Mouse (Mus musculus): Measurements from ENCODE around the gene Lrrc17. TPM values are rescaled to one million over a fixed set of nuclear protein-coding genes. Genes with fewer than 3 reads are reported as not detected.

The Lrrc17 gene
- total RNA-seq, 2 experiments from 2014 or later = 59.6 to 70.9 TPM

- no peak for DNase-seq (ENCODE audit: low spot score in 2 of 2)
Observed at GRCm38 (mm10) chr5:21532126-21532525, 11.2 kb upstream of the Lrrc17 start.

GRCm38 (mm10) chr5:21532921-21533320 is 10.4 kb upstream of the Lrrc17 start:
- DNase-seq (ENCODE audit: low spot score in 2 of 2) = peak in 1 of 2 experiments; percentile 32

- no peak for DNase-seq (ENCODE audit: low spot score in 2 of 2)
Observed at GRCm38 (mm10) chr5:21542226-21542625, 1.1 kb upstream of the Lrrc17 start.

GRCm38 (mm10) chr5:21544821-21545220 is 1.5 kb downstream of the Lrrc17 start:
- peak in 1 of 2 experiments; percentile 57 for DNase-seq (ENCODE audit: low spot score in 2 of 2)

- no peak for DNase-seq (ENCODE audit: low spot score in 2 of 2)
Observed at GRCm38 (mm10) chr5:21545227-21545626, 1.9 kb downstream of the Lrrc17 start.

- peak in 1 of 2 experiments; percentile 26 for DNase-seq (ENCODE audit: low spot score in 2 of 2)
Observed at GRCm38 (mm10) chr5:21545786-21546185, 2.4 kb downstream of the Lrrc17 start.

GRCm38 (mm10) chr5:21547005-21547404 is 3.6 kb downstream of the Lrrc17 start:
- DNase-seq (ENCODE audit: low spot score in 2 of 2) = no peak

- DNase-seq (ENCODE audit: low spot score in 2 of 2) = no peak
Observed at GRCm38 (mm10) chr5:21553685-21554084, 10.3 kb downstream of the Lrrc17 start.

GRCm38 (mm10) chr5:21554732-21555131 is 11.4 kb downstream of the Lrrc17 start:
- no peak for DNase-seq (ENCODE audit: low spot score in 2 of 2)

- no peak for DNase-seq (ENCODE audit: low spot score in 2 of 2)
Observed at GRCm38 (mm10) chr5:21556502-21556901, 13.1 kb downstream of the Lrrc17 start.

GRCm38 (mm10) chr5:21563936-21564335 is 20.6 kb downstream of the Lrrc17 start:
- no peak for DNase-seq (ENCODE audit: low spot score in 2 of 2)

GRCm38 (mm10) chr5:21565392-21566065 is 22.2 kb downstream of the Lrrc17 start:
- no peak for DNase-seq (ENCODE audit: low spot score in 2 of 2)

GRCm38 (mm10) chr5:21567784-21568183 is 24.4 kb downstream of the Lrrc17 start:
- no peak for DNase-seq (ENCODE audit: low spot score in 2 of 2)

GRCm38 (mm10) chr5:21572764-21573416 is 29.5 kb downstream of the Lrrc17 start:
- no peak for DNase-seq (ENCODE audit: low spot score in 2 of 2)

GRCm38 (mm10) chr5:21574386-21575209 is 31.2 kb downstream of the Lrrc17 start:
- DNase-seq (ENCODE audit: low spot score in 2 of 2) = no peak

- no peak for DNase-seq (ENCODE audit: low spot score in 2 of 2)
Observed at GRCm38 (mm10) chr5:21575210-21575550, 31.8 kb downstream of the Lrrc17 start.

- DNase-seq (ENCODE audit: low spot score in 2 of 2) = no peak
Observed at GRCm38 (mm10) chr5:21578136-21578535, 34.8 kb downstream of the Lrrc17 start.

GRCm38 (mm10) chr5:21586763-21587162 is 43.4 kb downstream of the Lrrc17 start:
- peak in 1 of 2 experiments; percentile 54 for DNase-seq (ENCODE audit: low spot score in 2 of 2)

- no peak for DNase-seq (ENCODE audit: low spot score in 2 of 2)
Observed at GRCm38 (mm10) chr5:21587683-21588082, 44.3 kb downstream of the Lrrc17 start.

- DNase-seq (ENCODE audit: low spot score in 2 of 2) = no peak
Observed at GRCm38 (mm10) chr5:21588220-21588619, 44.9 kb downstream of the Lrrc17 start.

- DNase-seq (ENCODE audit: low spot score in 2 of 2) = no peak
Observed at GRCm38 (mm10) chr5:21592106-21592505, 48.7 kb downstream of the Lrrc17 start.

- no peak for DNase-seq (ENCODE audit: low spot score in 2 of 2)
Observed at GRCm38 (mm10) chr5:21593201-21593709, 49.9 kb downstream of the Lrrc17 start.
